In the genomic region with DNA sequence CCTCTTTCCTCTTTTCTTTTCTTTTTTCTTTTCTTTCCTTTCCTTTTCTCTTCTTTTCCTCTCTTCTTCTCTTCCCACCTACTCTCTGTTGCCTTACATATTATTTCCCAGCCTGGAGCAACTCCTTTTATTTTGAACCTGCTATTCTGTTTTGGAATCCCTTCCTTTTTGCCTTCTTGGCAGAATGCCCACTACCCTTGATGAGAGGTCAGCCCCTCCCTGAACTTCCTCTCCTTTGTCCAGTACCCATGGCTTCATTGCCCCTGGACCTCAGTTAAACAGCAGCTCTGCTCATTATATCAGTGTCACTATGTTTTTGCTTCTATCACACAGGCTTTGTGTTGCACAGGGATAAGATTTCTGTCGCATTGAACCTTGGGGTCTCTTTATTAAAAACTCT, we compare ENCODE assay signal across 22 mouse cellular contexts.
DNase-seq lines count a peak whose midpoint lies in the region; ATAC-seq lines count a peak whose summit lies in the region.
"Had no signal": no experiment of that assay in that cellular context is flagged by ENCODE, and none has a peak within 500 bp of the region (broad histone marks: within the 10 kb centered on the region; RNA-seq: fewer than 3 reads in every experiment).

No protein-coding gene starts in this region.

- H3K36me3 ChIP-seq in heart, embryonic 10.5 days: no peaks in the 10 kb centered on the region
- H3K36me3 ChIP-seq in midbrain, embryonic 14.5 days (ENCODE audit: control insufficient read depth, insufficient read depth, low read length): no peaks in the 10 kb centered on the region
- H3K36me3 ChIP-seq in midbrain, embryonic 10.5 days: no peaks in the 10 kb centered on the region
- H3K36me3 ChIP-seq: hindbrain, embryonic 10.5 days; midbrain, embryonic 13.5 days; neural tube, embryonic 15.5 days had no signal

- no peak overlapping the region for H3K4me2 ChIP-seq in midbrain, embryonic 14.5 days (ENCODE audit: low read length)
- H3K4me2 ChIP-seq: midbrain, embryonic 13.5 days; neural tube, embryonic 15.5 days had no signal

- ATAC-seq in midbrain, embryonic 14.5 days (ENCODE audit: low FRiP score, low TSS enrichment): no peak
- ATAC-seq: hindbrain, postnatal 0 days; midbrain, embryonic 13.5 days; Patski had no signal

- peak; percentile 4 for DNase-seq in adrenal gland, adult 2 months
- DNase-seq in adrenal gland, postnatal 4 days (ENCODE audit: low spot score in 2 of 2): no peak
- DNase-seq in heart, adult 9 months (ENCODE audit: low spot score in 2 of 2): peak; percentile 1 to 28
- DNase-seq in heart, embryonic 10.5 days (ENCODE audit: low spot score): no peak
- peak; percentile 41 for DNase-seq in midbrain, embryonic 14.5 days
- no peak for DNase-seq in midbrain, embryonic 10.5 days (ENCODE audit: low spot score)
- DNase-seq in retina, postnatal 1 day: peak; percentile 74
- DNase-seq in layer of hippocampus, postnatal 36 days: no peak
- DNase-seq: cerebellum, adult 2 months; cerebellum, postnatal 36 days; left cerebral cortex, postnatal 4 days; liver; right cerebral cortex, postnatal 4 days; thymus, adult 2 months had no signal

- H3K27ac ChIP-seq in heart, embryonic 10.5 days: no peak overlapping the region
- no peak overlapping the region for H3K27ac ChIP-seq in midbrain, embryonic 14.5 days (replicated peaks; ENCODE audit: low read depth, low read length)
- H3K27ac ChIP-seq in midbrain, embryonic 10.5 days (replicated peaks): no peak overlapping the region
- H3K27ac ChIP-seq: heart, adult 2 months; hindbrain, embryonic 10.5 days; hindbrain, postnatal 0 days; left cerebral cortex, adult 2 months; midbrain, embryonic 13.5 days; neural tube, embryonic 15.5 days had no signal

- no peaks in the 10 kb centered on the region for H3K9me3 ChIP-seq in heart, embryonic 10.5 days
- no peaks in the 10 kb centered on the region for H3K9me3 ChIP-seq in midbrain, embryonic 14.5 days (ENCODE audit: control insufficient read depth, low read length)
- no peaks in the 10 kb centered on the region for H3K9me3 ChIP-seq in midbrain, embryonic 10.5 days (replicated peaks)
- H3K9me3 ChIP-seq: hindbrain, embryonic 10.5 days; midbrain, embryonic 13.5 days; neural tube, embryonic 15.5 days had no signal

- no peaks in the 10 kb centered on the region for H3K4me1 ChIP-seq in heart, embryonic 10.5 days
- peaks cover 6% of the 10 kb centered on the region; the same call in 1 of the 2 replicates for H3K4me1 ChIP-seq in midbrain, embryonic 14.5 days (ENCODE audit: control insufficient read depth, insufficient read depth, low read length)
- H3K4me1 ChIP-seq in midbrain, embryonic 10.5 days: peaks cover 18% of the 10 kb centered on the region

- no peaks in the 10 kb centered on the region for H3K27me3 ChIP-seq in heart, embryonic 10.5 days (ENCODE audit: insufficient read depth, poor library complexity, severe bottlenecking)
- H3K27me3 ChIP-seq in midbrain, embryonic 14.5 days (ENCODE audit: control insufficient read depth, insufficient read depth, low read length): no peaks in the 10 kb centered on the region
- no peaks in the 10 kb centered on the region for H3K27me3 ChIP-seq in midbrain, embryonic 10.5 days (ENCODE audit: low read depth, poor library complexity, severe bottlenecking)
- H3K27me3 ChIP-seq: midbrain, embryonic 13.5 days; neural tube, embryonic 15.5 days; Patski had no signal

- no peak overlapping the region for H3K4me3 ChIP-seq in heart, embryonic 10.5 days
- H3K4me3 ChIP-seq in midbrain, embryonic 14.5 days (replicated peaks; ENCODE audit: low read depth, low read length): no peak overlapping the region
- no peak overlapping the region for H3K4me3 ChIP-seq in midbrain, embryonic 10.5 days
- H3K4me3 ChIP-seq: heart, adult 2 months; hindbrain, embryonic 10.5 days; left cerebral cortex, adult 2 months; midbrain, embryonic 13.5 days; myocyte; neural tube, embryonic 15.5 days had no signal

- 67% methylated on average over 1 of the region's 1 CpGs for WGBS in heart, embryonic 10.5 days
- 47% methylated on average over 1 of the region's 1 CpGs for WGBS in midbrain, embryonic 14.5 days
- 70% methylated on average over 1 of the region's 1 CpGs for WGBS in midbrain, embryonic 10.5 days

- H3K9ac ChIP-seq in midbrain, embryonic 14.5 days (replicated peaks; ENCODE audit: low read length): no peak overlapping the region
- H3K9ac ChIP-seq: midbrain, embryonic 13.5 days; neural tube, embryonic 15.5 days had no signal

Comparison
In these comparisons a context has a peak if more than half of its experiments do, and no peak if none do; other contexts are left out.
1. DNase-seq: peak in adrenal gland, adult 2 months (single experiment), heart, adult 9 months (2 of 2), midbrain, embryonic 14.5 days (single experiment) and retina, postnatal 1 day (single experiment); none in adrenal gland, postnatal 4 days (0 of 2), heart, embryonic 10.5 days (single experiment), midbrain, embryonic 10.5 days (single experiment) and layer of hippocampus, postnatal 36 days (0 of 2).